28 mouse cellular contexts compared by ENCODE assay signal in genomic region chr3:49973994-49974393, GRCm38 (mm10).
"Had no signal": no experiment of that assay in that cellular context is flagged by ENCODE, and none has a peak within 500 bp of the region (broad histone marks: within the 10 kb centered on the region; RNA-seq: fewer than 3 reads in every experiment).

No protein-coding gene starts in this region.

- ATAC-seq: hindbrain, postnatal 0 days; intestine, embryonic 16.5 days had no signal

- H3K9ac ChIP-seq: heart, embryonic 13.5 days; heart, embryonic 15.5 days; hindbrain, embryonic 13.5 days; hindbrain, embryonic 15.5 days; kidney, embryonic 15.5 days; limb, embryonic 12.5 days; liver, embryonic 13.5 days; liver, embryonic 15.5 days had no signal

- H3K4me1 ChIP-seq: heart, embryonic 13.5 days; heart, embryonic 15.5 days; hindbrain, embryonic 13.5 days; hindbrain, embryonic 15.5 days; kidney, embryonic 15.5 days; limb, embryonic 12.5 days; liver, embryonic 13.5 days; liver, embryonic 15.5 days had no signal

- H3K27ac ChIP-seq: heart, adult 2 months; heart, embryonic 13.5 days; heart, embryonic 15.5 days; hindbrain, embryonic 13.5 days; hindbrain, embryonic 15.5 days; hindbrain, postnatal 0 days; kidney, embryonic 15.5 days; kidney, postnatal 0 days; left cerebral cortex, adult 2 months; limb, embryonic 10.5 days; limb, embryonic 12.5 days; liver, embryonic 13.5 days; liver, embryonic 15.5 days had no signal

- H3K9me3 ChIP-seq: heart, embryonic 13.5 days; heart, embryonic 15.5 days; hindbrain, embryonic 13.5 days; hindbrain, embryonic 15.5 days; kidney, embryonic 15.5 days; limb, embryonic 10.5 days; limb, embryonic 12.5 days; liver, embryonic 13.5 days; liver, embryonic 15.5 days had no signal

- H3K4me3 ChIP-seq: heart, adult 2 months; heart, embryonic 13.5 days; heart, embryonic 15.5 days; hindbrain, embryonic 13.5 days; hindbrain, embryonic 15.5 days; kidney, embryonic 15.5 days; left cerebral cortex, adult 2 months; limb, embryonic 10.5 days; limb, embryonic 12.5 days; liver, embryonic 13.5 days; liver, embryonic 15.5 days had no signal

- H3K4me2 ChIP-seq: heart, embryonic 11.5 days; heart, embryonic 13.5 days; heart, embryonic 15.5 days; hindbrain, embryonic 13.5 days; hindbrain, embryonic 15.5 days; kidney, embryonic 15.5 days; limb, embryonic 12.5 days; liver, embryonic 11.5 days; liver, embryonic 13.5 days; liver, embryonic 15.5 days had no signal

- H3K36me3 ChIP-seq: heart, embryonic 13.5 days; heart, embryonic 15.5 days; hindbrain, embryonic 13.5 days; hindbrain, embryonic 15.5 days; kidney, embryonic 15.5 days; limb, embryonic 10.5 days; limb, embryonic 12.5 days; liver, embryonic 13.5 days; liver, embryonic 15.5 days had no signal

- H3K27me3 ChIP-seq: heart, embryonic 13.5 days; heart, embryonic 15.5 days; hindbrain, embryonic 13.5 days; hindbrain, embryonic 15.5 days; kidney, embryonic 15.5 days; limb, embryonic 12.5 days; liver, embryonic 13.5 days; liver, embryonic 15.5 days had no signal

- DNase-seq: gastrocnemius, postnatal 14 days; gastrocnemius, postnatal 36 days; heart, adult 11 months; heart, adult 2 months; heart, postnatal 14 days; heart, postnatal 36 days; kidney, adult 11 months; kidney, adult 2 months; kidney, adult 9 months; kidney, postnatal 14 days; kidney, postnatal 36 days; layer of hippocampus, adult 9-11 months; liver; liver, embryonic 13.5 days had no signal
